Mouse (Mus musculus): ENCODE data around the gene Slitrk1. TPM values are rescaled to one million over a fixed set of nuclear protein-coding genes. Genes with fewer than 3 reads are reported as not detected.

The Slitrk1 gene
- polyA plus RNA-seq, 1 experiment from 2014 or later = 27.3 TPM

GRCm38 (mm10) chr14:108909336-108909953 lies 4.5 kb downstream of the Slitrk1 start:
- Histone ChIP-seq H3K27ac (replicated peaks; ENCODE audit: low read depth, low read length) (0 out of 2 replicates have a peak overlapping the region, but pooled peaks have one; percentile 4), H3K27me3 (ENCODE audit: control insufficient read depth, insufficient read depth, low read length) (no peaks in the 10 kb centered on the region), H3K4me1 (ENCODE audit: control insufficient read depth, insufficient read depth, low read length) (peaks cover 9% of the 10 kb centered on the region; the same call in 1 of the 2 replicates), H3K36me3 (ENCODE audit: control insufficient read depth, insufficient read depth, low read length) (no peaks in the 10 kb centered on the region), H3K9me3 (ENCODE audit: control insufficient read depth, low read length) (no peaks in the 10 kb centered on the region), H3K9ac (replicated peaks; ENCODE audit: low read length) (peak overlapping the region; percentile 39; the same call in 1 of the 2 replicates), H3K4me3 (replicated peaks; ENCODE audit: low read depth, low read length) (peak overlapping the region; percentile 52), H3K4me2 (ENCODE audit: low read length) (peak overlapping the region; percentile 84)
- ATAC-seq (ENCODE audit: low FRiP score, low TSS enrichment) (peak; percentile 11; the same call in 1 of the 2 replicates), DNase-seq (peak; percentile 60)
- 6% methylated on average over 6 of the region's 6 CpGs for WGBS

DNA sequence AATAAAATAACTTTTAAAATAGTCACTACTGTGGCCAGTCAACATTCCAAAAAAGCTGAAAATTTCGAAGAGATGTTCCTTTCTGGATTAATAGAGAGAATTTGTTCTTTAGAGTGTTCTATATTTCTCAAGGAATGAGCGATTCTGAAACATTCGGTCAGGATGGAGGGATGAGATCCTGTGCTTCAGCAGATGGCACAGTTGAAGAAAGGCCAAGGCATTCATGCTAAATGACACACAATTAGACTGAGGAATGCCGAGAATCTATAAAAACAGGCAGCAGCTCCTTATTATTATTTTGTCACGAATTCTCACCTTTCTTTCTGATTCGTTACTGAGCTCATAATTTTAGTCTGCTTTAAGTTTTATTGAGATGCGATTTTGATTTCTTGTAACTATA lies 15.4 kb downstream of the Slitrk1 start:
- no peaks in the 10 kb centered on the region for H3K36me3 ChIP-seq (ENCODE audit: control insufficient read depth, insufficient read depth, low read length)
- ATAC-seq (ENCODE audit: low FRiP score, low TSS enrichment) (no peak), DNase-seq (no peak)
- no peak overlapping the region for H3K27ac ChIP-seq (replicated peaks; ENCODE audit: low read depth, low read length)
- no peaks in the 10 kb centered on the region for H3K4me1 ChIP-seq (ENCODE audit: control insufficient read depth, insufficient read depth, low read length)
- 88% methylated on average over 7 of the region's 7 CpGs for WGBS
- H3K27me3 ChIP-seq (ENCODE audit: control insufficient read depth, insufficient read depth, low read length) = no peaks in the 10 kb centered on the region
- no peaks in the 10 kb centered on the region for H3K9me3 ChIP-seq (ENCODE audit: control insufficient read depth, low read length)
- H3K4me3 ChIP-seq (replicated peaks; ENCODE audit: low read depth, low read length) = no peak overlapping the region
- no peak overlapping the region for H3K9ac ChIP-seq (replicated peaks; ENCODE audit: low read length)
- H3K4me2 ChIP-seq (ENCODE audit: low read length) = no peak overlapping the region

- Histone ChIP-seq H3K9ac (replicated peaks; ENCODE audit: low read length) (no peak overlapping the region), H3K4me1 (ENCODE audit: control insufficient read depth, insufficient read depth, low read length) (no peaks in the 10 kb centered on the region), H3K27me3 (ENCODE audit: control insufficient read depth, insufficient read depth, low read length) (no peaks in the 10 kb centered on the region), H3K9me3 (ENCODE audit: control insufficient read depth, low read length) (no peaks in the 10 kb centered on the region), H3K27ac (replicated peaks; ENCODE audit: low read depth, low read length) (no peak overlapping the region), H3K4me3 (replicated peaks; ENCODE audit: low read depth, low read length) (no peak overlapping the region), H3K4me2 (ENCODE audit: low read length) (no peak overlapping the region), H3K36me3 (ENCODE audit: control insufficient read depth, insufficient read depth, low read length) (no peaks in the 10 kb centered on the region)
- DNase-seq = no peak
- WGBS = 45% methylated on average over 2 of the region's 2 CpGs
- ATAC-seq (ENCODE audit: low FRiP score, low TSS enrichment) = no peak
Measured at GRCm38 (mm10) chr14:108895456-108895855, 18.5 kb downstream of the Slitrk1 start.

DNA sequence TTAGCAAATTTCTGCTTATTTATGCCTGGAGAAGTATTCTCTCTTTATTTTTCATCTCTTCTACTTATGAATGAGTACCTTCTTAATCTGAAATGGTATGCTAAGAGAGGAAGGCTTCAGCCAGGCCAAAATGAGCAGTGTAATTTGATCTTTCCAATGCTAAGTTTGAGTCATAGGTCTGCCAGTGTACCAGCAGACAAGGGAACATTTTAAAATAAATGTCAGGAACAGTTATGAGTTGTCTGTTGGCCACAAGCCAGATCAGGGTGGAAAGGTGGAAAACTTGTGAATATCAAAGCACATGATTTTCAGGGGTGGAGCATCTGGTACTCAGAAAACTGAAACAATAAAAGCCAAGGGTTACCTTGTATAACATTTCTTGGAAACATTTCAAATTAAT lies 46.1 kb downstream of the Slitrk1 start:
- no peak overlapping the region for H3K4me3 ChIP-seq (replicated peaks; ENCODE audit: low read depth, low read length)
- H3K9me3 ChIP-seq (ENCODE audit: control insufficient read depth, low read length) = no peaks in the 10 kb centered on the region
- no peaks in the 10 kb centered on the region for H3K36me3 ChIP-seq (ENCODE audit: control insufficient read depth, insufficient read depth, low read length)
- no peak for DNase-seq
- no peaks in the 10 kb centered on the region for H3K4me1 ChIP-seq (ENCODE audit: control insufficient read depth, insufficient read depth, low read length)
- no peak overlapping the region for H3K9ac ChIP-seq (replicated peaks; ENCODE audit: low read length)
- no peak overlapping the region for H3K4me2 ChIP-seq (ENCODE audit: low read length)
- ATAC-seq (ENCODE audit: low FRiP score, low TSS enrichment) = no peak
- H3K27me3 ChIP-seq (ENCODE audit: control insufficient read depth, insufficient read depth, low read length) = no peaks in the 10 kb centered on the region
- H3K27ac ChIP-seq (replicated peaks; ENCODE audit: low read depth, low read length) = no peak overlapping the region

- no peak for ATAC-seq (ENCODE audit: low FRiP score, low TSS enrichment)
- Histone ChIP-seq H3K9ac (replicated peaks; ENCODE audit: low read length) (no peak overlapping the region), H3K36me3 (ENCODE audit: control insufficient read depth, insufficient read depth, low read length) (no peaks in the 10 kb centered on the region)
Measured at GRCm38 (mm10) chr14:108864631-108865030, 49.3 kb downstream of the Slitrk1 start.

GRCm38 (mm10) chr14:108859310-108859709 lies 54.6 kb downstream of the Slitrk1 start:
- no peaks in the 10 kb centered on the region for H3K4me1 ChIP-seq (ENCODE audit: control insufficient read depth, insufficient read depth, low read length)
- H3K9ac ChIP-seq (replicated peaks; ENCODE audit: low read length) = no peak overlapping the region
- no peaks in the 10 kb centered on the region for H3K36me3 ChIP-seq (ENCODE audit: control insufficient read depth, insufficient read depth, low read length)
- H3K27me3 ChIP-seq (ENCODE audit: control insufficient read depth, insufficient read depth, low read length) = no peaks in the 10 kb centered on the region
- DNase-seq = no peak
- H3K27ac ChIP-seq (replicated peaks; ENCODE audit: low read depth, low read length) = no peak overlapping the region
- H3K9me3 ChIP-seq (ENCODE audit: control insufficient read depth, low read length) = no peaks in the 10 kb centered on the region
- ATAC-seq (ENCODE audit: low FRiP score, low TSS enrichment) = no peak
- no peak overlapping the region for H3K4me2 ChIP-seq (ENCODE audit: low read length)
- no peak overlapping the region for H3K4me3 ChIP-seq (replicated peaks; ENCODE audit: low read depth, low read length)
- WGBS = 91% methylated on average over 1 of the region's 1 CpGs

More at GRCm38 (mm10) chr14:108864631-108865030, 49.3 kb downstream of the Slitrk1 start:
- H3K27ac ChIP-seq (replicated peaks; ENCODE audit: low read depth, low read length) = no peak overlapping the region
- no peaks in the 10 kb centered on the region for H3K4me1 ChIP-seq (ENCODE audit: control insufficient read depth, insufficient read depth, low read length)
- peak; percentile 55 for DNase-seq
- H3K4me2 ChIP-seq (ENCODE audit: low read length) = no peak overlapping the region
- no peak overlapping the region for H3K4me3 ChIP-seq (replicated peaks; ENCODE audit: low read depth, low read length)
- H3K27me3 ChIP-seq (ENCODE audit: control insufficient read depth, insufficient read depth, low read length) = no peaks in the 10 kb centered on the region
- no peaks in the 10 kb centered on the region for H3K9me3 ChIP-seq (ENCODE audit: control insufficient read depth, low read length)
